Mouse (Mus musculus): ENCODE data around the gene Trim17.

Trim17 gene

GRCm38 (mm10) chr11:58954420-58955142 lies at the start of gene Trim17, which contains the start of gene Hist3h2a:
Gene Trim17 (plus strand): TSS chr11:58954685.
Gene Hist3h2a (plus strand): TSS chr11:58954685.
- DNase-seq (ENCODE audit: low read depth, low spot score) = peak; percentile 95

GRCm38 (mm10) chr11:58904838-58905237 lies 49.6 kb upstream of the Trim17 start:
- DNase-seq (ENCODE audit: low read depth, low spot score) = peak; percentile 85

- DNase-seq (ENCODE audit: low read depth, low spot score) = no peak
Measured at GRCm38 (mm10) chr11:58913776-58914175, 40.7 kb upstream of the Trim17 start.

GRCm38 (mm10) chr11:58914461-58915028 lies 39.9 kb upstream of the Trim17 start:
- peak; percentile 54 for DNase-seq (ENCODE audit: low read depth, low spot score)

GRCm38 (mm10) chr11:58916879-58917744 lies 37.4 kb upstream of the Trim17 start:
- peak; percentile 89 for DNase-seq (ENCODE audit: low read depth, low spot score)

- DNase-seq (ENCODE audit: low read depth, low spot score) = no peak
Measured at GRCm38 (mm10) chr11:58917745-58918366, 36.6 kb upstream of the Trim17 start, which contains the start of gene Btnl10. Gene Btnl10 (plus strand): TSS chr11:58917908.

GRCm38 (mm10) chr11:58918759-58919158 lies 35.7 kb upstream of the Trim17 start:
- no peak for DNase-seq (ENCODE audit: low read depth, low spot score)

GRCm38 (mm10) chr11:58922420-58922819 lies 32.1 kb upstream of the Trim17 start:
- no peak for DNase-seq (ENCODE audit: low read depth, low spot score)

GRCm38 (mm10) chr11:58926651-58927050 lies 27.8 kb upstream of the Trim17 start:
- no peak for DNase-seq (ENCODE audit: low read depth, low spot score)

GRCm38 (mm10) chr11:58927053-58927452 lies 27.4 kb upstream of the Trim17 start:
- no peak for DNase-seq (ENCODE audit: low read depth, low spot score)

- peak; percentile 64 for DNase-seq (ENCODE audit: low read depth, low spot score)
Measured at GRCm38 (mm10) chr11:58927790-58928651, 26.5 kb upstream of the Trim17 start.

GRCm38 (mm10) chr11:58929055-58929454 lies 25.4 kb upstream of the Trim17 start:
- DNase-seq (ENCODE audit: low read depth, low spot score) = no peak

- no peak for DNase-seq (ENCODE audit: low read depth, low spot score)
Measured at GRCm38 (mm10) chr11:58929641-58930040, 24.8 kb upstream of the Trim17 start.

- no peak for DNase-seq (ENCODE audit: low read depth, low spot score)
Measured at GRCm38 (mm10) chr11:58930254-58930653, 24.2 kb upstream of the Trim17 start.

- no peak for DNase-seq (ENCODE audit: low read depth, low spot score)
Measured at GRCm38 (mm10) chr11:58931576-58931975, 22.9 kb upstream of the Trim17 start.

GRCm38 (mm10) chr11:58937909-58938308 lies 16.6 kb upstream of the Trim17 start:
- peak; percentile 52 for DNase-seq (ENCODE audit: low read depth, low spot score)

- peak; percentile 97 for DNase-seq (ENCODE audit: low read depth, low spot score)
Measured at GRCm38 (mm10) chr11:58938322-58939087, 16.0 kb upstream of the Trim17 start, which contains the start of gene Rnf187. Gene Rnf187 (minus strand): TSS chr11:58938916.

GRCm38 (mm10) chr11:58939088-58939439 lies 15.4 kb upstream of the Trim17 start:
- peak; percentile 9 for DNase-seq (ENCODE audit: low read depth, low spot score)

GRCm38 (mm10) chr11:58944136-58944535 lies 10.3 kb upstream of the Trim17 start:
- no peak for DNase-seq (ENCODE audit: low read depth, low spot score)

GRCm38 (mm10) chr11:58947306-58947705 lies 7.2 kb upstream of the Trim17 start:
- no peak for DNase-seq (ENCODE audit: low read depth, low spot score)
